Mouse (Mus musculus): Measurements from ENCODE around the gene Bsdc1.

The Bsdc1 gene

GRCm38 (mm10) chr4:129481090-129481489 is 19.7 kb downstream of the Bsdc1 start:
- no peak for DNase-seq

GRCm38 (mm10) chr4:129490972-129491880 is 29.8 kb downstream of the Bsdc1 start, which contains the start of the genes Tssk3 and Fam229a:
Tssk3 (minus strand) TSS chr4:129491022.
Fam229a (plus strand) TSS chr4:129491190.
- DNase-seq: peak; percentile 60

- DNase-seq: no peak
Observed at GRCm38 (mm10) chr4:129494681-129495080, 33.3 kb downstream of the Bsdc1 start.

GRCm38 (mm10) chr4:129495672-129496562 is 34.5 kb downstream of the Bsdc1 start:
- peak; percentile 50 for DNase-seq

- peak; percentile 58 for DNase-seq
Observed at GRCm38 (mm10) chr4:129496631-129497030, 35.2 kb downstream of the Bsdc1 start.

- no peak for DNase-seq
Observed at GRCm38 (mm10) chr4:129498941-129499340, 37.6 kb downstream of the Bsdc1 start.

- no peak for DNase-seq
Observed at GRCm38 (mm10) chr4:129500017-129500416, 38.6 kb downstream of the Bsdc1 start.

GRCm38 (mm10) chr4:129500607-129501566 is 39.5 kb downstream of the Bsdc1 start:
- DNase-seq: peak; percentile 96

- peak; percentile 41 for DNase-seq
Observed at GRCm38 (mm10) chr4:129502327-129502888, 41.0 kb downstream of the Bsdc1 start.

- peak; percentile 37 for DNase-seq
Observed at GRCm38 (mm10) chr4:129502901-129503444, 41.6 kb downstream of the Bsdc1 start.

- DNase-seq: no peak
Observed at GRCm38 (mm10) chr4:129505511-129505910, 44.1 kb downstream of the Bsdc1 start.

GRCm38 (mm10) chr4:129507434-129508236 is 46.3 kb downstream of the Bsdc1 start:
- DNase-seq: no peak

- no peak for DNase-seq
Observed at GRCm38 (mm10) chr4:129508237-129508515, 46.8 kb downstream of the Bsdc1 start.

- DNase-seq: peak; percentile 59
Observed at GRCm38 (mm10) chr4:129508834-129509600, 47.6 kb downstream of the Bsdc1 start.

- no peak for DNase-seq
Observed at GRCm38 (mm10) chr4:129509650-129510049, 48.3 kb downstream of the Bsdc1 start.

GRCm38 (mm10) chr4:129510723-129511412 is 49.5 kb downstream of the Bsdc1 start:
- DNase-seq: no peak

GRCm38 (mm10) chr4:129511413-129512096 is 50.2 kb downstream of the Bsdc1 start:
- DNase-seq: no peak

GRCm38 (mm10) chr4:129513086-129513767 is 51.8 kb downstream of the Bsdc1 start, which contains the start of gene Marcksl1:
Marcksl1 (plus strand) TSS chr4:129513581.
- DNase-seq: peak; percentile 95

Data from lung, postnatal 10 days (tissue).